Mouse (Mus musculus): ENCODE data around the gene Rnf150. TPM values are rescaled to one million over a fixed set of nuclear protein-coding genes. Genes with fewer than 3 reads are reported as not detected.
A peak's percentile ranks its signal among the peaks of the same experiment; 100 is the strongest.
"Not testable (repeated sequence)": the region's sequence is repeated elsewhere in the genome, so short reads cannot be mapped to it uniquely, and the experiment has no call there.

Rnf150 gene
- total RNA-seq, 2 experiments from 2014 or later = 8.8 TPM

- DNase-seq = peak; percentile 14
Measured at GRCm38 (mm10) chr8:83078701-83079533, 215.8 kb downstream of the Rnf150 start.

- DNase-seq = no peak
Measured at GRCm38 (mm10) chr8:83079534-83079844, 216.3 kb downstream of the Rnf150 start.

- DNase-seq = no peak
Measured at GRCm38 (mm10) chr8:83081266-83081665, 218.1 kb downstream of the Rnf150 start.

- DNase-seq = not testable (repeated sequence)
Measured at GRCm38 (mm10) chr8:83081806-83082205, 218.7 kb downstream of the Rnf150 start.

GRCm38 (mm10) chr8:83082251-83082650 lies 219.1 kb downstream of the Rnf150 start:
- no peak for DNase-seq

- DNase-seq = no peak
Measured at GRCm38 (mm10) chr8:83083452-83083851, 220.3 kb downstream of the Rnf150 start.

GRCm38 (mm10) chr8:83085581-83085980 lies 222.4 kb downstream of the Rnf150 start:
- DNase-seq = no peak

- DNase-seq = no peak
Measured at GRCm38 (mm10) chr8:83086625-83087024, 223.5 kb downstream of the Rnf150 start.

GRCm38 (mm10) chr8:83087604-83088003 lies 224.4 kb downstream of the Rnf150 start:
- DNase-seq = no peak

GRCm38 (mm10) chr8:83088156-83088555 lies 225.0 kb downstream of the Rnf150 start:
- no peak for DNase-seq

GRCm38 (mm10) chr8:83089336-83089986 lies 226.3 kb downstream of the Rnf150 start:
- DNase-seq = peak; percentile 91

GRCm38 (mm10) chr8:83090446-83090845 lies 227.3 kb downstream of the Rnf150 start:
- DNase-seq = no peak

GRCm38 (mm10) chr8:83100041-83100440 lies 236.9 kb downstream of the Rnf150 start:
- peak; percentile 50 for DNase-seq

GRCm38 (mm10) chr8:83102957-83103510 lies 239.9 kb downstream of the Rnf150 start:
- no peak for DNase-seq

GRCm38 (mm10) chr8:83103968-83104367 lies 240.8 kb downstream of the Rnf150 start:
- DNase-seq = no peak

- no peak for DNase-seq
Measured at GRCm38 (mm10) chr8:83109756-83110155, 246.6 kb downstream of the Rnf150 start.

- no peak for DNase-seq
Measured at GRCm38 (mm10) chr8:83110177-83110576, 247.0 kb downstream of the Rnf150 start.

GRCm38 (mm10) chr8:83135086-83135485 lies 271.9 kb downstream of the Rnf150 start:
- DNase-seq = peak; percentile 29

- DNase-seq = no peak
Measured at GRCm38 (mm10) chr8:83140068-83140467, 276.9 kb downstream of the Rnf150 start.

- no peak for DNase-seq
Measured at GRCm38 (mm10) chr8:83140701-83141111, 277.6 kb downstream of the Rnf150 start.
